Mouse (Mus musculus) liver, embryonic 15.5 days (tissue): Measurements from ENCODE around the gene Kcnma1. TPM values are rescaled to one million over a fixed set of nuclear protein-coding genes. Genes with fewer than 3 reads are reported as not detected.

Source experiments
- ATAC-seq: fragments of 200-750 bp; cut with Nextera tagmentation; 2 replicates; pipeline ENCODE4 v1.8.0; 2017; ENCODE audit warnings: moderate number of reproducible peaks, mild to moderate bottlenecking, moderate library complexity; ENCODE audit not compliant: insufficient read depth
- H3K27ac ChIP-seq: fragments of 300-500 bp; sonication (generic); replicated peaks from 2 replicates; pipeline ENCODE4 v1.5.1; 2015; ENCODE audit warnings: mild to moderate bottlenecking, inconsistent platforms
- H3K27me3 ChIP-seq: fragments of 300-500 bp; sonication (generic); 2 replicates; pipeline ENCODE4 v1.6.1; 2015; ENCODE audit warnings: mild to moderate bottlenecking, inconsistent platforms
- H3K36me3 ChIP-seq: fragments of 300-500 bp; sonication (generic); replicated peaks from 2 replicates; pipeline ENCODE4 v1.6.1; 2015; ENCODE audit warnings: moderate library complexity, mild to moderate bottlenecking, inconsistent platforms
- H3K4me1 ChIP-seq: fragments of 300-500 bp; sonication (generic); replicated peaks from 2 replicates; pipeline ENCODE4 v1.6.1; 2015; ENCODE audit warnings: inconsistent platforms
- H3K4me2 ChIP-seq: fragments of 300-500 bp; sonication (generic); 2 replicates; pipeline ENCODE4 v1.6.1; 2015; ENCODE audit warnings: moderate library complexity, mild to moderate bottlenecking, inconsistent platforms
- H3K4me3 ChIP-seq: fragments of 300-500 bp; sonication (generic); replicated peaks from 2 replicates; pipeline ENCODE4 v1.5.1; 2015; ENCODE audit warnings: mild to moderate bottlenecking, inconsistent platforms
- H3K9ac ChIP-seq: fragments of 300-500 bp; sonication (generic); 2 replicates; pipeline ENCODE4 v1.6.1; 2015; ENCODE audit warnings: moderate library complexity, mild to moderate bottlenecking, inconsistent platforms
- H3K9me3 ChIP-seq: fragments of 300-500 bp; sonication (generic); replicated peaks from 2 replicates; pipeline ENCODE4 v1.6.1; 2016; ENCODE audit warnings: inconsistent platforms
- WGBS: fragments of 180-500 bp; shearing (Covaris S2); methylation state at CpG from one replicate; pipeline ENCODE4 v1.1.7; 2015; ENCODE audit warnings: mixed read lengths; ENCODE audit not compliant: insufficient replicate concordance; 5-methylcytosine and 5-hydroxymethylcytosine counted together
- polyA plus RNA-seq: library from polyadenylated mRNA; unstranded; fragments of >200 nt; fragmentation: Nextera tagmentation; extraction: Ambion mirVana; gene quantifications from 2 replicates; pipeline ENCODE4 v1.2.1, GENCODE M21; 2015

The Kcnma1 gene
- polyA plus RNA-seq, 1 experiment from 2014 or later = 0.07 TPM

- H3K27me3 ChIP-seq = no peaks in the 10 kb centered on the region
- no peak overlapping the region for H3K27ac ChIP-seq
- H3K9ac ChIP-seq = no peak overlapping the region
- no peaks in the 10 kb centered on the region for H3K9me3 ChIP-seq
- no peaks in the 10 kb centered on the region for H3K4me1 ChIP-seq
- ATAC-seq = no peak
- no peak overlapping the region for H3K4me2 ChIP-seq
- 26% methylated on average over 4 of the region's 4 CpGs for WGBS
- H3K36me3 ChIP-seq = no peaks in the 10 kb centered on the region
- H3K4me3 ChIP-seq = no peak overlapping the region
Observed at GRCm38 (mm10) chr14:23266554-23267309, 747.6 kb downstream of the Kcnma1 start.

- Histone ChIP-seq H3K9me3 (no peaks in the 10 kb centered on the region), H3K36me3 (no peaks in the 10 kb centered on the region), H3K27me3 (no peaks in the 10 kb centered on the region), H3K4me1 (no peaks in the 10 kb centered on the region), H3K4me2 (no peak overlapping the region), H3K4me3 (no peak overlapping the region), H3K9ac (no peak overlapping the region), H3K27ac (no peak overlapping the region)
- 70% methylated on average over 4 of the region's 4 CpGs for WGBS
- no peak for ATAC-seq
Observed at GRCm38 (mm10) chr14:23253154-23253553, 761.1 kb downstream of the Kcnma1 start.

GRCm38 (mm10) chr14:23244446-23244845 is 769.8 kb downstream of the Kcnma1 start:
- Histone ChIP-seq H3K4me3 (no peak overlapping the region), H3K36me3 (no peaks in the 10 kb centered on the region), H3K27ac (no peak overlapping the region), H3K27me3 (no peaks in the 10 kb centered on the region), H3K4me2 (no peak overlapping the region), H3K9me3 (no peaks in the 10 kb centered on the region), H3K9ac (no peak overlapping the region), H3K4me1 (no peaks in the 10 kb centered on the region)
- no peak for ATAC-seq
- WGBS = 51% methylated on average over 5 of the region's 5 CpGs

GRCm38 (mm10) chr14:23243857-23244256 is 770.4 kb downstream of the Kcnma1 start:
- H3K36me3 ChIP-seq = no peaks in the 10 kb centered on the region
- no peak overlapping the region for H3K4me2 ChIP-seq
- H3K9ac ChIP-seq = no peak overlapping the region
- ATAC-seq = no peak
- no peaks in the 10 kb centered on the region for H3K4me1 ChIP-seq
- H3K27ac ChIP-seq = no peak overlapping the region
- H3K27me3 ChIP-seq = no peaks in the 10 kb centered on the region
- H3K9me3 ChIP-seq = no peaks in the 10 kb centered on the region
- no peak overlapping the region for H3K4me3 ChIP-seq

Other genes starting within 250 kb of the Kcnma1 start
- 0.97 and 1.1 TPM in 2 replicates for gene Dlg5, start 231.4 kb upstream of the Kcnma1 start, polyA plus RNA-seq